Mouse (Mus musculus): ENCODE data around the gene Olfr120.
"Not testable (repeated sequence)": the region's sequence is repeated elsewhere in the genome, so short reads cannot be mapped to it uniquely, and the experiment has no call there.

Olfr120 gene

DNA sequence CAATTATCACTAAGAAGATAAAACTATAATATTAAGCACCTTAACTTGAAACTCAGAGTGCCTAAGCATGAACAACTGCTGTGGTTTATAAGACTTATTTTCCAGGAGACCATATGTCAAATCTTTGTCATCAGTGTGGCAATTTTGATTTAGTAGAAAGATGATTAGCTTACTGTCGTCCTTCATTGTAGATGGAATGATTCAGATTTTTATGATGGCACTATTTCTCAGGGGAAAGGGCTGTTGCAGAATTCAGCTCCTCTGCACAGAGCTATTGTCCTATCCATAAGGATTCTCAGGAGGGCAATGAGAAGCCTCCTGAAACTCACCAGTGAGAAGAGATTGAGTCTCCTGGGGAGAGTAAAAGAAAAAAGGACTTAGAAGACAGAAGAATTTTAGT, at the start of gene Olfr120:
TSS of gene Olfr120 (plus strand) at position 301 of the 400 bp plus-strand sequence.
- in situ Hi-C loops (cut with MboI, MseI) = no loop called here

DNA sequence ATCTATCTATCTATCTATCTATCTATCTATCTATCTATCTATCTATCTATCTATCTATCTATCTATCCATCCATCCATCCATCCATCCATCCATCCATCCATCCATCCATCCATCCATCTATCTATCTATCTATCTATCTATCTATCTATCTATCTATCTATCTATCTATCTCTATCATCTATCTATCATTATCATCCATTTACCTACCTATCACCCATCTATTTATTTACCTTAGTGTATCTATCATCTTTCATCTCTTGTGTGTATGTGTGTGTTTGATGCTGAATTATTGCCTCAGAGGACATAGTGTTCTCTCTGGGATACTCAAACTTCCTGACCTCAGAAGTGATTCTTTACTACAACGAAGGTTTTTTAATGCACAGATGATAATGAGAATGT, 25.3 kb upstream of the Olfr120 start, which contains the start of gene Olfr119:
TSS of gene Olfr119 (plus strand) at position 301 of the 400 bp plus-strand sequence.
- in situ Hi-C loops (cut with MboI, MseI) = not testable (repeated sequence)

DNA sequence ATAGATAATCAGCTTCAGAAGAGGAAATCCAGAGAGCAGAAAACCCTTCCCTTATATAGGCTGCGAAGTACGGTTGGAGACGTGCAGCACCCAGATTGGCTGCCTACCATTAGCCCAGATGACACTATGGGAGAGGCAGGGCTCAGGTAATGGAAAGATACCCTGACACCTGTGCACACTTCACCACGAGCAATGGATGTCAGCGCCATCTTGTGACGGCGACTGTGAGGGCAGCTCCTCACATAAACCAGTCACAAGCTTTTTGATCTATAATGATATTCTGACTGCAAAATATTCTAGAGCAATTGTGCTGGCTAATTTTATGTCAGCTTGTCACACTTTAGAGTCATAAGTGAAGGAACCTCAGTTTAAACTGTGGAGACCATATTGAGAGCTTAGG, 16.5 kb downstream of the Olfr120 start:
- in situ Hi-C loops (cut with MboI, MseI) = no loop called here

DNA sequence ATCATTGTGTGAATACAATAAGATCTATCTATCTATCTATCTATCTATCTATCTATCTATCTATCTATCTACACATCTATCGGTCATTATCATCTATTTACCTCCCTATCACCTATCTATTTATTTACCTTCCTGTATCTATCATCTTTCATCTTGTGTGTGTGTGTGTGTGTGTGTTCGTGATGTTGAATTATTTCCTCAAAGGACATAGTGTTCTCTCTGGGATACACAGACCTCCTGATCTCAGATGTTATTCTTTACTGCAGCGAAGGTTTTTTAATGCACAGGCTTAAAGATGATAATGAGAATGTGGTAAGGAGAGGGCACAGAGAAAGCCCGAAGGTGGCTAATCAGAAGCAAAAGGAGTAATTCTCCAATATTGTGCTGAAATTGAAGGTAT, 46.7 kb downstream of the Olfr120 start, which contains the start of gene Olfr122:
TSS of gene Olfr122 (plus strand) at position 301 of the 400 bp plus-strand sequence.
- in situ Hi-C loops (cut with MboI, MseI) = no loop called here
